Mouse (Mus musculus) 3T3-L1 (cell line): Measurements from ENCODE around the gene Fam216a.
A peak's percentile ranks its signal among the peaks of the same experiment; 100 is the strongest.
"Not testable (repeated sequence)": the region's sequence is repeated elsewhere in the genome, so short reads cannot be mapped to it uniquely, and the experiment has no call there.

Source experiments
- DNase-seq: peaks from one replicate; pipeline ENCODE4 v3.0.0-alpha.2; 2015; ENCODE audit warnings: low read depth, low spot score

Gene Fam216a

DNA sequence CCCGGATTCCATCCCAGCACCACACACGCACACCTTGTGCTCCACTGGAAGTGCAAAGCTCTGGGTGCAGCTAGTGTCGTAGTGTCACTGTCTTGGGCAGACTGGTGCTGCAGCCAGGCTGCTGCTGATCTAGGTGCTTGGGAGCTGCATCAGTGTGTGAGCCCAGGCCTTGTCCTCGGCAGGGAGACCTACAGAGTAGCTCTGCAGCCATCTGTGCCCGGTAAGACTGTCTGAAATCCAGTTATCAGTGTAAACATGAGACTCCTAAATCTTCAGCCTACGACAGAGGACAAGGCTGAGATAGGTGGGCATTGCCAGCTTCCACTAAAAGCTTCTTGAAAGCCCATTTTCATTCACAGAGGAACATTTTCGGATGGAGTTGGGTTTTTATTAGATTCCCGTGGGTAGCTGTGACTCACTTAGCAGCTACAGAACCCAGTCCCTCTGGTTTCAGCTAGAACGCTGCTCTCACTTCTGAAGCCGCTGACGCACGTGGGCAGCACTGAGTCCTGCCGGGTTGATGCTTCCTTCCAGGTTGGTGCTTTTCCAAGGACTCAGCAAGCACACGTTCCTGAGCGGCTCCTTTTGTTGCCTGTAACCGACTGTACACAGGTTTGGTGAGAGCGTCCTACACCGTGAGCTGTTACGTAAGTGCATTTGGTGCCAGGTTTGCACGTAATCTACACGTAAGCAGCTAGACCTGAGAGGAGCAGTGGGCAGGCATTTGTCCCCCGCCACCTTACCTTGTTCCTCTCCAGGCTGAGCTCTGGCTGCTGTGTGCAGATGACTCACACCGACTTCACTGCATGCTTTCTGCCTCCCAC is 47.3 kb downstream of the Fam216a start:
- DNase-seq = peak; percentile 72

DNA sequence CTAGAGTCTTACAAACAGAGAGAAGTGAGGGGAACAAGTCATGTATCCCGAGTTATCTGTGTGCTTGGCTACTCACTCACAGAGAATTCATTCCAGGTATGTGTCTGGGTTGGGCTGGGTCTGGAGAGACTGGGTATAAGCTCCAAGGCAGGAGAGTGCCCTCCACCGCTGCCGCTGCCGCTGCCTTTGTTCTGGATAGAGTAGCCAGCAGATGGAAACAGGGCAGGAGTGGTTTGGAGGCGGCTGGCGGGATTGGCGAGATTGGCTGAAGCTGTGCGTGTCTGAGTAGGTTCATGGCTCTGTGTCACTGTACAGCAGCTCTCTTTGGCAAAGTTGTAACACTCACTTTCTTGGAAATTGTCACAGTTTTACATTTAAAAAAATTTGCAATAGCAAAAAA is 48.6 kb downstream of the Fam216a start:
- no peak for DNase-seq

DNA sequence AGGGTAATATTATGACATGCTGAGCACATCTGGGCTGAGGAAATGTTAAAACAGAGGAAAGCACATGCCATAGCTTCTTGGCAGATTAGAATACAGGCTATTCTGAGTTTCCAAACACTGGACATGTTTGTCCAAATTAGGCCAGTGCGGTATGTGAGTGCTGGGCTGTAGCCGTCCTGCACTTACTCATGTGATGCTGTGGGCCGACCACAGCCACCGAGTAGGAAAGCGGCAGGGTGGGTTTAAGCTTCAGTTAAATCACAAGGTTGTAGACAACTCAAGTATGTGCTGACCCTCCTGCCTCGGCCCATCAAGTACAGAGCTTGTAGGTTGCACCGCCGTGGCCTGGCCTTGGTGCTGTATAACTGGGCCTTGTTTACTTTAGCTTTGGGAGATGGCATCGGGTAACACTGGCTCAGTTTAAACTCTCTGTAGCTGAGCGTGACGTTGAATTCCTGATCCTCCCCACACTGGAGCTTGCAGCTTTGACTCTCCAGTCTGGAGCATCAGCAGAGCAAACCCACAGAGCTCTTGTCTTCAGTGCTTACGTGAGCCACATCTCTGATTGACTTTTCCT is 51.9 kb downstream of the Fam216a start:
- no peak for DNase-seq

DNA sequence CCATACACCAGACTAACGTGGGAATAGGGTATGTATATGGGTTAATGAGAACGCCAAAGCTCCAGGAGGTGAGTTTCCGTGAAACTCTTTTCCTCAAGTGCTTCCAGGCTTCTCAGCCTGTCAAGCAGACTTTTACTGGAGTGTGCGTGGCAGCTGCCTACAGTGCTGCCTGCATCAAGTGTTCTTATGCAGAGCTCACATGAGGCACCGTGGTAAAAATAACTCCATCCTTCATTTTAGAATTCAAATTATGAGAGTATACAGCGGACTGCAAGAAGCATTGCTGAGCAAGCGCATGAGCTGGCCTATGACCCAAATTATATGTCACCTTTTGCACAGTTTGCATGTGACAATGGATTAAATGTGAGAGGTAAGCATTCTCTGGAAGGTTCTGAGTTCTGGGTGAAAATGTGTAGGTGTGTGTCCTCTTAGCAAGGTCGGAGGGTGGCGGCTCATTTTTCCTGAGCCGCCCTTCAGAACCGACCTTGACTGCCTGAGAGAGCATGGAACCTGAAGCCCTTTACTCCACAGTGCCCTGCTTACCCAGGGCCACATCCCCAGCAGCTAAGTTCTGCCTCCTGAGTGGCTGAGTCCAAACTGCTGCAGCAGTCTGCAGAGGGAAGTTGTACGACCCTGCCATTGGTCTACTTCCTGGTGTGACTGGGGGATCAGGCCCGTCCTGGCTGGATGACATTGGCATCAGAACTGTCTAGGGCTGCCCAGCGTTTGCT is 52.5 kb downstream of the Fam216a start:
- DNase-seq = no peak

DNA sequence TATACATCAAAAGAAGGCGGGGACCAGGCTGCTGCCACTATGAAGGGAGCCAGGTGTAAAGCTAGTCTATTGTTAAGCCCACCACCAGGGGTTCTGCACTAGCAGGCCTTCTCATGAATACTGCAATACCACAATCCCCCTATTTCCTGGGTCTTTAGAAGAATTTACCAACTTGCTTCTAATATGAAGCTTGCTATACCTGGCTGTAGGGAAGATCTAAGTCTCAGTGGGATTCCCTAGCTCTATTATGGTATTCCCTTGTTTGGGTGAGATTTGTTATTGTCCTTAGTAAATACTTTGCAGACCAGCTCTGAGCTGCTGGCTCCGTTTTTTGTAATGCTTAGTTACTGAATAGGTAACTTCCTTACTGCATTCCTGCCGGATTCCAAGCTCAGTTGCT is 53.2 kb downstream of the Fam216a start:
- DNase-seq = not testable (repeated sequence)

DNA sequence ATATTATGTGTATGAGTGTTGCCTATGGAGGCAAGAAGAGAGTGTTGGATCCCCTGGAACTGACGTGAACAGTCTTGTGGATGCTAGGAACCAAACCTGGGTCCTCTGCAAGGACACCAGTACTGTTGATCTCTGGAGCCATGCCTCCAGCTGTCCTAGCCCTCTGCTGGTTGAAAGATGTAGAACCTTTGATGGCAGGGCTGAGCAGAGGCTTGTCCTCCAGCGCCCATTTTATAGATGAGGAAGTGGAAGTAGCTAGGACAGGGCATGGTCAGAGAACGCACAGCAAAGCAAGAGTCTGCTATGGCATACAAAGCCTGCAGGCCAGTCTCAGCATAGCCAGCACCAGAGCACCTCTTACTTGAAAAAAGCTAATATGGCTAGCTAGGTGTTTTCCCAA is 54.1 kb downstream of the Fam216a start:
- peak; percentile 64 for DNase-seq

DNA sequence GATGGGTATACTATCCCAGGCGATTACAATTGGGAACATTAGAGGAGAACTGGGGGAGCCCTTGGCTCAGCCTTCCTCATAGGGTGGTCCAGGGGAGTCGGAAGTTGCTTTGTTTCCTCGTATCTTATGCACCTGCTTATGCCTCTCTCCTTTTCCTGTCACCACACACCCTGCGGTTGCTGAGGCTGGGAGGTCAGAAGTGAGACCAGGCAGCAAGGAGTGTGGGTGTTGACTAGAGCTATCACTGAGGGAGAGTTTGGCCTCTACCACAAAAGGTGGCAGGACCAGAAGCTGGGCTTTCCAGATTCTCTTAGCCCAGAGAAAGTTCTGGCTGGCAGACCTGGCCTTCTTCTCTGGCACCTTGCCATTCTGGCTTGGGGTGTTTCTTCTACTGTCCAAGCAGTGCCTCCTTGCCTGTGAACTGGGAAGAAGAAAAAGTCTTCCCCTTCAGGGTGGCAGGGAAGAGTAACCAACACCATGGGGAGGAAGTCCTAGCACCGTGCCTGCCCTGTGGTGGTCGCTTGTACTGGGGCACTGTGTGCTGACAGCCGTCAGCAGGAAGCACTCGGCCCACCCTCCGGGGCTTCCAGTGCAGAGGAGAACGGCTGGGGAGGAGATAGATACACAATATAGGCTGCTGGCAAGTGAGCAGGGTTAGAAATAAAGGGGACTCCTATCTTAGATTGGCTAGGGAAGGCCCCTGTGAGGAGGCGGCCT is 54.7 kb downstream of the Fam216a start:
- DNase-seq = no peak

DNA sequence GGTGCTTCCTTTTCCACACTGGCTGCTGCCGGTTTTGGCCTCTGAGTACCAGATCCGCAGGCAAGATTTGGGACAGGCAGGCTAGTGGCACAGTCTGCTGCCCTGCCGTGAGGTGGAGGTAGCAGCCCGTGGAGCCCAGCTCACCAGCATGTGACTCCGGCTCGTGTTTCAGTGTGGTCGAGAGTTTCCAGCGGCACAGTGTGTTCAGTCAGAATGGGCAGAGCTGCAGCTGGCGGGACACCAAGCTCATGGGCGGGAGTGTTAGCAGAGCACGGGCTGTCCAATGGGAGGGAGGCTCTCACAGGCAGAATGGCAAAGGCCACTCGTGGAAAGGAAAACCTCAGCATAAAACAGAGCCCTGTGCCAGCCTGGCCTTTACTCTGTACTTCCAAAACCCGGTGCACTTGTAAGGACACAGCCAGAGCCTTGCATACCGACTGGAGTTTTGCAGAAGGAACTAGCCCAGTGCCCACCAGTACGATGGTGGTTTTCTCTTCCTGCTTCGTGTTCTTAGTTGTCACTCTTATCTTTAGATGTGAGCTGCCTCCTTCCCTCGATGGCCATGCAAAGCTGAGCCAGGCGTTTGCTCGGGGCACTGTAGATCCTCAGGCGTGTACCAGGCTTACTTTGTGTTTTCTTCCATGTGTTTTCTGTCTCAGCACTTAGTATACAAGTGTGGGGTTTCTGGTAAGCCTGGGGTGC is 57.0 kb downstream of the Fam216a start:
- DNase-seq = peak; percentile 77
